Mouse (Mus musculus) kidney, postnatal 0 days (tissue): Measurements from ENCODE around the gene Hmcn1. TPM values are rescaled to one million over a fixed set of nuclear protein-coding genes. Genes with fewer than 3 reads are reported as not detected.

Experiments used
- ATAC-seq: fragments of 200-750 bp; cut with Nextera tagmentation; replicated peaks from 2 replicates; pipeline ENCODE4 v1.8.0; 2017; ENCODE audit warnings: low read depth, moderate number of reproducible peaks, moderate TSS enrichment, moderate library complexity; ENCODE audit not compliant: low FRiP score
- DNase-seq: peaks from one replicate; pipeline ENCODE4 v3.0.0-alpha.2; 2016; ENCODE audit warnings: low spot score
- H3K27ac ChIP-seq: fragments of 300-500 bp; sonication (generic); 2 replicates; pipeline ENCODE4 v1.5.1; 2014; ENCODE audit warnings: mild to moderate bottlenecking
- H3K27me3 ChIP-seq: fragments of 300-500 bp; sonication (generic); 2 replicates; pipeline ENCODE4 v1.6.1; 2014; ENCODE audit warnings: low read length, mixed read lengths; ENCODE audit not compliant: insufficient read depth
- H3K36me3 ChIP-seq: fragments of 300-500 bp; sonication (generic); 2 replicates; pipeline ENCODE4 v1.6.1; 2014; ENCODE audit warnings: low read length, mixed read lengths; ENCODE audit not compliant: insufficient read depth
- H3K4me1 ChIP-seq: fragments of 300-500 bp; sonication (generic); replicated peaks from 2 replicates; pipeline ENCODE4 v1.6.1; 2014; ENCODE audit warnings: antibody characterized with exemption, low read length, mixed read lengths; ENCODE audit not compliant: insufficient read depth
- H3K4me2 ChIP-seq: fragments of 300-500 bp; sonication (generic); 2 replicates; pipeline ENCODE4 v1.6.1; 2014; ENCODE audit warnings: mild to moderate bottlenecking, low read length, moderate library complexity, mixed read lengths
- H3K4me3 ChIP-seq: fragments of 300-500 bp; sonication (generic); replicated peaks from 2 replicates; pipeline ENCODE4 v1.5.1; 2014; ENCODE audit warnings: low read depth, low read length
- H3K9ac ChIP-seq: fragments of 300-500 bp; sonication (generic); 2 replicates; pipeline ENCODE4 v1.6.1; 2014; ENCODE audit warnings: low read depth, low read length
- H3K9me3 ChIP-seq: fragments of 300-500 bp; sonication (generic); replicated peaks from 2 replicates; pipeline ENCODE4 v1.6.1; 2016; ENCODE audit warnings: low read length, inconsistent platforms, mixed read lengths
- CTCF ChIP-seq: IDR thresholded peaks from 2 replicates; pipeline ENCODE4 v1.5.1; 2016; ENCODE audit warnings: antibody characterized with exemption, low read depth, mild to moderate bottlenecking, moderate library complexity
- WGBS: fragments of 180-500 bp; shearing (Covaris S2); extraction: QIAGEN DNeasy Blood & Tissue Kit; methylation state at CpG from one replicate; pipeline ENCODE4 v1.1.7; 2014; 5-methylcytosine and 5-hydroxymethylcytosine counted together
- polyA plus RNA-seq: library from polyadenylated mRNA; unstranded; fragments of >200 nt; fragmentation: Nextera tagmentation; extraction: Ambion mirVana; gene quantifications from 2 replicates; pipeline ENCODE4 v1.2.1, GENCODE M21; 2015

Hmcn1 gene
- polyA plus RNA-seq, 1 experiment from 2014 or later, result 31.6 TPM

- no peak overlapping the region for H3K27ac ChIP-seq
- H3K36me3 ChIP-seq, result no peaks in the 10 kb centered on the region
- H3K4me1 ChIP-seq, result no peaks in the 10 kb centered on the region
- DNase-seq, result peak; percentile 33
- TF ChIP-seq CTCF, result no peak
- H3K4me2 ChIP-seq, result no peak overlapping the region
- no peaks in the 10 kb centered on the region for H3K9me3 ChIP-seq
- WGBS, result 59% methylated on average over 5 of the region's 5 CpGs
- no peak for ATAC-seq
- no peaks in the 10 kb centered on the region for H3K27me3 ChIP-seq
- no peak overlapping the region for H3K9ac ChIP-seq
- no peak overlapping the region for H3K4me3 ChIP-seq
These were observed 166.1 kb downstream of the Hmcn1 start for GRCm38 (mm10) chr1:150827169-150827568.

GRCm38 (mm10) chr1:150824334-150825005 is 168.8 kb downstream of the Hmcn1 start:
- peak; percentile 27 for DNase-seq
- TF ChIP-seq CTCF, result peak; percentile 65

GRCm38 (mm10) chr1:150816035-150816807 is 177.0 kb downstream of the Hmcn1 start:
- Histone ChIP-seq H3K9ac (no peak overlapping the region), H3K9me3 (no peaks in the 10 kb centered on the region), H3K4me2 (no peak overlapping the region), H3K4me1 (no peaks in the 10 kb centered on the region), H3K4me3 (no peak overlapping the region), H3K27me3 (no peaks in the 10 kb centered on the region), H3K36me3 (no peaks in the 10 kb centered on the region), H3K27ac (no peak overlapping the region)
- no peak for TF ChIP-seq CTCF
- DNase-seq (no peak), ATAC-seq (no peak)
- 83% methylated on average over 11 of the region's 11 CpGs for WGBS

More at GRCm38 (mm10) chr1:150824334-150825005, 168.8 kb downstream of the Hmcn1 start:
- Histone ChIP-seq H3K4me2 (no peak overlapping the region), H3K36me3 (no peaks in the 10 kb centered on the region), H3K9me3 (no peaks in the 10 kb centered on the region), H3K27me3 (no peaks in the 10 kb centered on the region), H3K4me1 (no peaks in the 10 kb centered on the region), H3K9ac (no peak overlapping the region), H3K27ac (no peak overlapping the region), H3K4me3 (no peak overlapping the region)
- no peak for ATAC-seq
- WGBS, result 72% methylated on average over 5 of the region's 5 CpGs

GRCm38 (mm10) chr1:150814917-150815316 is 178.3 kb downstream of the Hmcn1 start:
- ATAC-seq (no peak), DNase-seq (peak; percentile 50)
- H3K4me3 ChIP-seq, result no peak overlapping the region
- no peaks in the 10 kb centered on the region for H3K36me3 ChIP-seq
- H3K9me3 ChIP-seq, result no peaks in the 10 kb centered on the region
- no peak overlapping the region for H3K4me2 ChIP-seq
- H3K9ac ChIP-seq, result no peak overlapping the region
- TF ChIP-seq CTCF, result no peak
- no peak overlapping the region for H3K27ac ChIP-seq
- no peaks in the 10 kb centered on the region for H3K4me1 ChIP-seq
- H3K27me3 ChIP-seq, result no peaks in the 10 kb centered on the region
- WGBS, result 35% methylated on average over 4 of the region's 4 CpGs

GRCm38 (mm10) chr1:150813381-150813780 is 179.9 kb downstream of the Hmcn1 start:
- no peak overlapping the region for H3K9ac ChIP-seq
- no peaks in the 10 kb centered on the region for H3K9me3 ChIP-seq
- no peak overlapping the region for H3K27ac ChIP-seq
- ATAC-seq (no peak), DNase-seq (no peak)
- no peak overlapping the region for H3K4me2 ChIP-seq
- H3K36me3 ChIP-seq, result 0 out of 2 replicates have a peak, but pooled peaks cover 3% of the 10 kb centered on the region
- TF ChIP-seq CTCF, result no peak
- no peaks in the 10 kb centered on the region for H3K27me3 ChIP-seq
- no peak overlapping the region for H3K4me3 ChIP-seq
- H3K4me1 ChIP-seq, result no peaks in the 10 kb centered on the region

- DNase-seq (no peak), ATAC-seq (no peak)
- H3K4me2 ChIP-seq, result no peak overlapping the region
- WGBS, result 80% methylated on average over 3 of the region's 3 CpGs
- H3K4me1 ChIP-seq, result no peaks in the 10 kb centered on the region
- no peak overlapping the region for H3K27ac ChIP-seq
- H3K9me3 ChIP-seq, result no peaks in the 10 kb centered on the region
- no peaks in the 10 kb centered on the region for H3K27me3 ChIP-seq
- H3K36me3 ChIP-seq, result 0 out of 2 replicates have a peak, but pooled peaks cover 3% of the 10 kb centered on the region
- no peak overlapping the region for H3K4me3 ChIP-seq
- TF ChIP-seq CTCF, result no peak
- no peak overlapping the region for H3K9ac ChIP-seq
These were observed 186.4 kb downstream of the Hmcn1 start for GRCm38 (mm10) chr1:150806864-150807263.
